Mouse (Mus musculus) A20 (cell line): Measurements from ENCODE around the gene March1.

Source experiments
- DNase-seq: peaks from one replicate; pipeline ENCODE4 v3.0.0-alpha.2; 2011; ENCODE audit warnings: low read depth, low spot score

March1 gene

GRCm38 (mm10) chr8:65617871-65618751 lies at the start of gene March1:
TSS of gene March1 (plus strand) at chr8:65617900.
- DNase-seq: no peak

GRCm38 (mm10) chr8:65586909-65587308 lies 30.8 kb upstream of the March1 start:
- no peak for DNase-seq

- no peak for DNase-seq
Measured at GRCm38 (mm10) chr8:65603241-65603640, 14.5 kb upstream of the March1 start.

GRCm38 (mm10) chr8:65609509-65609908 lies 8.2 kb upstream of the March1 start:
- DNase-seq: no peak

- no peak for DNase-seq
Measured at GRCm38 (mm10) chr8:65618966-65619365, 1.3 kb downstream of the March1 start.

- DNase-seq: no peak
Measured at GRCm38 (mm10) chr8:65644931-65645330, 27.2 kb downstream of the March1 start.

GRCm38 (mm10) chr8:65645502-65645901 lies 27.8 kb downstream of the March1 start:
- DNase-seq: no peak

GRCm38 (mm10) chr8:65645945-65646344 lies 28.2 kb downstream of the March1 start:
- no peak for DNase-seq

- no peak for DNase-seq
Measured at GRCm38 (mm10) chr8:65655924-65656323, 38.2 kb downstream of the March1 start.

- DNase-seq: no peak
Measured at GRCm38 (mm10) chr8:65661885-65662284, 44.2 kb downstream of the March1 start.

GRCm38 (mm10) chr8:65665786-65666185 lies 48.1 kb downstream of the March1 start:
- no peak for DNase-seq

- DNase-seq: no peak
Measured at GRCm38 (mm10) chr8:65743066-65743465, 125.4 kb downstream of the March1 start.

- no peak for DNase-seq
Measured at GRCm38 (mm10) chr8:65775815-65776214, 158.1 kb downstream of the March1 start.

- DNase-seq: no peak
Measured at GRCm38 (mm10) chr8:65781156-65781555, 163.5 kb downstream of the March1 start.

- DNase-seq: no peak
Measured at GRCm38 (mm10) chr8:65812971-65813370, 195.3 kb downstream of the March1 start.

- DNase-seq: no peak
Measured at GRCm38 (mm10) chr8:65922294-65923019, 304.8 kb downstream of the March1 start.

GRCm38 (mm10) chr8:65956948-65957347 lies 339.2 kb downstream of the March1 start:
- no peak for DNase-seq

- no peak for DNase-seq
Measured at GRCm38 (mm10) chr8:65957492-65957891, 339.8 kb downstream of the March1 start.

GRCm38 (mm10) chr8:65966502-65967222 lies 349.0 kb downstream of the March1 start:
- no peak for DNase-seq

- DNase-seq: no peak
Measured at GRCm38 (mm10) chr8:65967223-65967778, 349.6 kb downstream of the March1 start.

- DNase-seq: no peak
Measured at GRCm38 (mm10) chr8:65976905-65977304, 359.2 kb downstream of the March1 start.

GRCm38 (mm10) chr8:65982039-65982438 lies 364.3 kb downstream of the March1 start:
- no peak for DNase-seq
